Mouse (Mus musculus): ENCODE measurements around the gene Dydc2. TPM values are rescaled to one million over a fixed set of nuclear protein-coding genes. Genes with fewer than 3 reads are reported as not detected.

The Dydc2 gene
- polyA plus RNA-seq (2014; fragmentation: Illumina TruSeq; extraction: RNeasy Lipid Tissue Mini Kit (QIAGEN cat#74804); ENCODE audit: low read depth, low replicate concordance) = not detected

GRCm38 (mm10) chr14:41069108-41069507 is at the start of gene Dydc2:
TSS of gene Dydc2 (minus strand) at chr14:41069208.

GRCm38 (mm10) chr14:41104853-41105444 is 35.9 kb upstream of the Dydc2 start, which contains the start of gene Mat1a:
TSS of gene Mat1a (plus strand) at chr14:41105035.

GRCm38 (mm10) chr14:41072229-41072943 is 3.4 kb upstream of the Dydc2 start, which contains the start of gene Dydc1:
TSS of gene Dydc1 (plus strand) at chr14:41072911.

GRCm38 (mm10) chr14:41013630-41014613 is 55.1 kb downstream of the Dydc2 start, which contains the start of gene Fam213a:
TSS of gene Fam213a (minus strand) at chr14:41013788.

Other genes with a start within 250 kb of the Dydc2 start
- 1.5 TPM for gene Sh2d4b, start 175.9 kb downstream of the Dydc2 start, polyA plus RNA-seq (2014; fragmentation: Illumina TruSeq; extraction: RNeasy Lipid Tissue Mini Kit (QIAGEN cat#74804); ENCODE audit: low read depth, low replicate concordance)
- gene Tspan14, start 102.4 kb downstream of the Dydc2 start, polyA plus RNA-seq (2014; fragmentation: Illumina TruSeq; extraction: RNeasy Lipid Tissue Mini Kit (QIAGEN cat#74804); ENCODE audit: low read depth, low replicate concordance) = 10.7 TPM
- gene Fam213a, start 55.4 kb downstream of the Dydc2 start, polyA plus RNA-seq (2014; fragmentation: Illumina TruSeq; extraction: RNeasy Lipid Tissue Mini Kit (QIAGEN cat#74804); ENCODE audit: low read depth, low replicate concordance) = 183 TPM
- gene Dydc1, start 3.7 kb upstream of the Dydc2 start, polyA plus RNA-seq (2014; fragmentation: Illumina TruSeq; extraction: RNeasy Lipid Tissue Mini Kit (QIAGEN cat#74804); ENCODE audit: low read depth, low replicate concordance) = 0.82 TPM
- gene Mat1a, start 35.8 kb upstream of the Dydc2 start, polyA plus RNA-seq (2014; fragmentation: Illumina TruSeq; extraction: RNeasy Lipid Tissue Mini Kit (QIAGEN cat#74804); ENCODE audit: low read depth, low replicate concordance) = not detected
- gene Sftpa1, start 62.6 kb upstream of the Dydc2 start, polyA plus RNA-seq (2014; fragmentation: Illumina TruSeq; extraction: RNeasy Lipid Tissue Mini Kit (QIAGEN cat#74804); ENCODE audit: low read depth, low replicate concordance) = not detected
- not detected for gene Mbl1, start 82.2 kb upstream of the Dydc2 start, polyA plus RNA-seq (2014; fragmentation: Illumina TruSeq; extraction: RNeasy Lipid Tissue Mini Kit (QIAGEN cat#74804); ENCODE audit: low read depth, low replicate concordance)
- not detected for gene Sftpd, start 115.9 kb upstream of the Dydc2 start, polyA plus RNA-seq (2014; fragmentation: Illumina TruSeq; extraction: RNeasy Lipid Tissue Mini Kit (QIAGEN cat#74804); ENCODE audit: low read depth, low replicate concordance)
- gene Gm2832, start 209.6 kb upstream of the Dydc2 start, polyA plus RNA-seq (2014; fragmentation: Illumina TruSeq; extraction: RNeasy Lipid Tissue Mini Kit (QIAGEN cat#74804); ENCODE audit: low read depth, low replicate concordance) = not detected